Comparison of ENCODE assay signal across 24 mouse cellular contexts in the genomic region with DNA sequence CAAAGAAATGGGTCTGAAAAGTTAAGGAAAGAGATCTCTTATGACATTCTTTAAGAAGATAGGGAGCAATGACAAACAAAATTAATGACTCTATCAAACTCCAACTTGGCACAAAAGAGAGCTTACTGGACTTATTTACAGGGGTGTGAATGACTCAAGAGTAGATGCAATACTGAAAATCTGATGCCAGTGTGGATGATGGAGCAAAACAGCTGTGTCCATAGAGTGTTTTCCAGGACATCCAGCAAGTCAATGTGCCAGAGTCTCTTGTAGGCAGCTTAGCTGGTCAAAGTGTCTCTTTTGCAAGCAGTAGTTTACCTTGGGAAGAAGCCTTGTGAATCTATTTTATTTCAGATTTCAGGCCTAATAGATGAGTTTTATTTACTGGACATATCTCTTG.
"Had no signal": no experiment of that assay in that cellular context is flagged by ENCODE, and none has a peak within 500 bp of the region (broad histone marks: within the 10 kb centered on the region; RNA-seq: fewer than 3 reads in every experiment).

No protein-coding gene starts in this region.

- H3K4me1 ChIP-seq: heart, embryonic 10.5 days; hindbrain, embryonic 10.5 days; hindbrain, embryonic 12.5 days; kidney, embryonic 15.5 days; limb, embryonic 13.5 days; limb, embryonic 15.5 days; liver, embryonic 12.5 days had no signal

- ATAC-seq: hindbrain, embryonic 16.5 days; intestine, embryonic 16.5 days; liver, embryonic 12.5 days had no signal

- H3K9ac ChIP-seq: heart, embryonic 12.5 days; hindbrain, embryonic 12.5 days; hindbrain, embryonic 14.5 days; kidney, embryonic 15.5 days; limb, embryonic 13.5 days; limb, embryonic 15.5 days; liver, embryonic 12.5 days had no signal

- H3K27me3 ChIP-seq: heart, embryonic 12.5 days; hindbrain, embryonic 12.5 days; kidney, embryonic 15.5 days; limb, embryonic 13.5 days; limb, embryonic 15.5 days; liver, embryonic 12.5 days had no signal

- H3K36me3 ChIP-seq: heart, embryonic 10.5 days; heart, embryonic 12.5 days; hindbrain, embryonic 10.5 days; hindbrain, embryonic 12.5 days; kidney, embryonic 15.5 days; limb, embryonic 13.5 days; limb, embryonic 15.5 days; liver, embryonic 12.5 days had no signal

- H3K27ac ChIP-seq: heart, embryonic 10.5 days; hindbrain, embryonic 10.5 days; hindbrain, embryonic 12.5 days; hindbrain, embryonic 14.5 days; kidney, embryonic 15.5 days; kidney, postnatal 0 days; limb, embryonic 13.5 days; limb, embryonic 15.5 days; liver, embryonic 12.5 days had no signal

- H3K9me3 ChIP-seq: heart, embryonic 10.5 days; heart, embryonic 12.5 days; hindbrain, embryonic 10.5 days; hindbrain, embryonic 12.5 days; kidney, embryonic 15.5 days; limb, embryonic 13.5 days; limb, embryonic 15.5 days; liver, embryonic 12.5 days had no signal

- H3K4me3 ChIP-seq: heart, embryonic 10.5 days; heart, embryonic 12.5 days; hindbrain, embryonic 10.5 days; hindbrain, embryonic 12.5 days; kidney, embryonic 15.5 days; limb, embryonic 13.5 days; limb, embryonic 15.5 days; liver, embryonic 12.5 days had no signal

- DNase-seq: gastrocnemius, postnatal 14 days; heart, adult 18-20 months; heart, postnatal 10 days; heart, postnatal 4 days; kidney, adult 11 months; kidney, adult 2 months; kidney, adult 9 months; kidney, postnatal 14 days; kidney, postnatal 36 days; layer of hippocampus, adult 9-11 months; layer of hippocampus, postnatal 36 days; left cerebral cortex, postnatal 4 days had no signal

- H3K4me2 ChIP-seq: heart, embryonic 12.5 days; hindbrain, embryonic 12.5 days; hindbrain, embryonic 14.5 days; kidney, embryonic 15.5 days; limb, embryonic 13.5 days; limb, embryonic 15.5 days; liver, embryonic 12.5 days had no signal
